Mouse (Mus musculus): ENCODE data around the gene Utp14a. TPM values are rescaled to one million over a fixed set of nuclear protein-coding genes. Genes with fewer than 3 reads are reported as not detected.

The Utp14a gene
- polyA plus RNA-seq, 1 experiment from 2014 or later = 18.7 TPM

DNA sequence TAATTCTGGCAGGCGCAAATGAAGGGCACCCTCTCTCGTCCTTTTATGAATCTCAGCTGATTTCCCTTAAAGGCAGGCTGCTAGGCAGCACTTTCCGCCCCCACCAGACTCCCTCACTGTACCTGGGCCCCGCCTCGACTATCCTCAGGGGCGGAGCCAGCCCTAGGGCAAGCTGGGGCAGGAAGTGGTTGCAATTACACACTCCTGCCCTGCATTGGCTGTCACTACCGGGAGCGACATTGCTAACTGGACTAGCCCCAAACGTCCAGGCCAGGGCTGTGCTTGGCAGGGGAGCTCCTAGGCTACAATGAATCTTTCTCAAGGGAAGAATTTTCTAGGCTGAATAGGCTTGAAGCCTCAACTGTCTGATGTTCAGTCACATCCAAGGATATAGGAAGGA is 61.5 kb downstream of the Utp14a start:
- Histone ChIP-seq H3K27ac (replicated peaks) (no peak overlapping the region), H3K4me1 (peaks cover 6% of the 10 kb centered on the region; the same call in 1 of the 2 replicates), H3K9ac (replicated peaks) (no peak overlapping the region), H3K9me3 (no peaks in the 10 kb centered on the region), H3K4me2 (replicated peaks) (no peak overlapping the region), H3K4me3 (no peak overlapping the region), H3K36me3 (no peaks in the 10 kb centered on the region), H3K27me3 (no peaks in the 10 kb centered on the region)
- ATAC-seq (replicated peaks) = no peak
- WGBS = 25% methylated on average over 9 of the region's 9 CpGs

Other genes starting within 250 kb of the Utp14a start
- gene Apln, start 222.0 kb upstream of the Utp14a start, polyA plus RNA-seq (2015; fragmentation: Nextera tagmentation; extraction: Ambion mirVana) = 4.6 and 5.1 TPM in 2 replicates
- 0.56 and 0.59 TPM in 2 replicates for gene Xpnpep2, start 148.1 kb upstream of the Utp14a start, polyA plus RNA-seq (2015; fragmentation: Nextera tagmentation; extraction: Ambion mirVana)
- gene Sash3, start 110.4 kb upstream of the Utp14a start, polyA plus RNA-seq (2015; fragmentation: Nextera tagmentation; extraction: Ambion mirVana) = 0.55 and 0.94 TPM in 2 replicates
- 7.6 and 9.7 TPM in 2 replicates for gene Zdhhc9, start 48.0 kb upstream of the Utp14a start, polyA plus RNA-seq (2015; fragmentation: Nextera tagmentation; extraction: Ambion mirVana)
- 6.5 and 7.5 TPM in 2 replicates for gene Bcorl1, start 84.5 kb downstream of the Utp14a start, polyA plus RNA-seq (2015; fragmentation: Nextera tagmentation; extraction: Ambion mirVana)
- 0.38 and 0.41 TPM in 2 replicates for gene Elf4, start 206.3 kb downstream of the Utp14a start, polyA plus RNA-seq (2015; fragmentation: Nextera tagmentation; extraction: Ambion mirVana)